8 mouse cellular contexts compared by ENCODE assay signal in genomic region chr11:114873022-114873817, GRCm38 (mm10). TPM values are rescaled to one million over a fixed set of nuclear protein-coding genes. Genes with fewer than 3 reads are reported as not detected.
DNase-seq lines count a peak whose midpoint lies in the region; ATAC-seq and TF ChIP-seq lines count a peak whose summit lies in the region.

No protein-coding gene starts in this region.

- peaks cover 23% of the 10 kb centered on the region for H3K4me1 ChIP-seq in intestine, embryonic 14.5 days (replicated peaks; ENCODE audit: control insufficient read depth, insufficient read depth, low read length)
- H3K4me1 ChIP-seq in intestine, postnatal 0 days (replicated peaks; ENCODE audit: control insufficient read depth, insufficient read depth, low read length) = no peaks in the 10 kb centered on the region

- H3K36me3 ChIP-seq in intestine, embryonic 14.5 days (ENCODE audit: control insufficient read depth, insufficient read depth, low read length) = peaks cover 27% of the 10 kb centered on the region
- H3K36me3 ChIP-seq in intestine, postnatal 0 days (ENCODE audit: control insufficient read depth, insufficient read depth) = no peaks in the 10 kb centered on the region

- WGBS in intestine, embryonic 14.5 days = 28% methylated on average over 6 of the region's 6 CpGs
- 32% methylated on average over 6 of the region's 6 CpGs for WGBS in intestine, postnatal 0 days

- no peak for DNase-seq in intestine, embryonic 14.5 days (ENCODE audit: low spot score)
- peak; percentile 94 for DNase-seq in R1 (ENCODE audit: low read depth, low spot score)
- DNase-seq in left cerebral cortex, adult 9 months (ENCODE audit: low spot score in 2 of 2) = no peak
- DNase-seq in right cerebral cortex, postnatal 25 days = no peak
- DNase-seq in cerebellum, postnatal 25 days = no peak

- no peak overlapping the region for H3K9ac ChIP-seq in intestine, embryonic 14.5 days (ENCODE audit: low read length)
- no peak overlapping the region for H3K9ac ChIP-seq in intestine, postnatal 0 days (ENCODE audit: low read depth, low read length)

- no peak for TF ChIP-seq CTCF in intestine, postnatal 0 days (IDR thresholded peaks at IDR 0.05; ENCODE audit: low read depth)

- no peak overlapping the region for H3K4me3 ChIP-seq in intestine, embryonic 14.5 days (ENCODE audit: low read depth, low read length)
- no peak overlapping the region for H3K4me3 ChIP-seq in intestine, postnatal 0 days (ENCODE audit: low read depth, low read length)

- peak overlapping the region; percentile 0; the same call in 1 of the 2 replicates for H3K27ac ChIP-seq in intestine, embryonic 14.5 days (ENCODE audit: low read depth)
- no peak overlapping the region for H3K27ac ChIP-seq in intestine, postnatal 0 days (ENCODE audit: low read depth, low read length)

- H3K4me2 ChIP-seq in intestine, embryonic 14.5 days (ENCODE audit: low read length) = no peak overlapping the region
- H3K4me2 ChIP-seq in intestine, postnatal 0 days (replicated peaks; ENCODE audit: low read depth) = no peak overlapping the region

- H3K27me3 ChIP-seq in intestine, embryonic 14.5 days (replicated peaks; ENCODE audit: control insufficient read depth, insufficient read depth, low read length) = no peaks in the 10 kb centered on the region
- H3K27me3 ChIP-seq in intestine, postnatal 0 days (replicated peaks; ENCODE audit: control insufficient read depth, insufficient read depth, low read length) = no peaks in the 10 kb centered on the region

- ATAC-seq in intestine, embryonic 14.5 days (replicated peaks; ENCODE audit: low FRiP score, low TSS enrichment, low read depth) = 0 out of 2 replicates have a peak, but pooled peaks have one; percentile 24
- ATAC-seq in intestine, postnatal 0 days = no peak
- ATAC-seq in hematopoietic stem cell, adult 5-6 weeks (replicated peaks in 1 of 2; ENCODE audit: insufficient read depth in 1 of 2, low FRiP score in 2 of 2, low TSS enrichment in 1 of 2, low read depth in 1 of 2, poor library complexity in 2 of 2, severe bottlenecking in 2 of 2) = peak; percentile 12 to 54; a peak in 3 of 4 replicates
- peak; percentile 40; the same call in 1 of the 2 replicates for ATAC-seq in neutrophil, adult 5-6 weeks (ENCODE audit: extremely low read depth, insufficient number of reproducible peaks, low FRiP score, poor library complexity, severe bottlenecking)

- no peaks in the 10 kb centered on the region for H3K9me3 ChIP-seq in intestine, embryonic 14.5 days (ENCODE audit: control insufficient read depth, low read length)
- no peaks in the 10 kb centered on the region for H3K9me3 ChIP-seq in intestine, postnatal 0 days (ENCODE audit: control insufficient read depth)

RNA-seq across cellular contexts. Expression of gene Cd300a, which starts 16.6 kb away (rescaled TPM):
- 0.89 and 1.3 TPM in 2 replicates for polyA plus RNA-seq in intestine, embryonic 14.5 days (2014; fragmentation: Nextera tagmentation; extraction: Ambion mirVana)
- polyA plus RNA-seq in intestine, postnatal 0 days (2015; fragmentation: Nextera tagmentation; extraction: Ambion mirVana) = 2.2 and 2.3 TPM in 2 replicates
- total RNA-seq in hematopoietic stem cell, adult 5-6 weeks (2017) = 10.7 and 19.2 TPM in 2 replicates
- 100 and 105 TPM in 2 replicates for total RNA-seq in neutrophil, adult 5-6 weeks (2017)

RNA-seq across cellular contexts. Expression of gene Gprc5c, which starts 22.3 kb away (rescaled TPM):
- polyA plus RNA-seq in intestine, embryonic 14.5 days (2014; fragmentation: Nextera tagmentation; extraction: Ambion mirVana) = 21.8 and 23.6 TPM in 2 replicates
- polyA plus RNA-seq in intestine, postnatal 0 days (2015; fragmentation: Nextera tagmentation; extraction: Ambion mirVana) = 2.3 and 2.8 TPM in 2 replicates
- not detected in 2 replicates for total RNA-seq in hematopoietic stem cell, adult 5-6 weeks (2017)
- 0.37 and 1.0 TPM in 2 replicates for total RNA-seq in neutrophil, adult 5-6 weeks (2017)
